Mouse (Mus musculus) cortical plate, adult 2 months (tissue): ENCODE results near the gene Pdrg1. TPM values are rescaled to one million over a fixed set of nuclear protein-coding genes. Genes with fewer than 3 reads are reported as not detected.

Experiments used
- H3K27ac ChIP-seq: fragments of 200-500 bp; 2 replicates; pipeline ENCODE4 v1.5.1; 2012; ENCODE audit warnings: low read length, control low read depth, inconsistent platforms; ENCODE audit not compliant: insufficient read depth
- H3K4me1 ChIP-seq: fragments of 200-500 bp; 2 replicates; pipeline ENCODE4 v1.6.1; 2011; ENCODE audit warnings: low read length; ENCODE audit not compliant: control insufficient read depth, insufficient read depth
- H3K4me3 ChIP-seq: fragments of 200-500 bp; 2 replicates; pipeline ENCODE4 v1.5.1; 2011; ENCODE audit warnings: mild to moderate bottlenecking, low read length, control low read depth; ENCODE audit not compliant: insufficient read depth
- CTCF ChIP-seq: fragments of 200-500 bp; IDR thresholded peaks from 2 replicates; pipeline ENCODE4 v1.5.1; 2011; ENCODE audit warnings: mild to moderate bottlenecking, control low read depth, low read length; ENCODE audit not compliant: insufficient read depth; ENCODE audit errors: extremely low read depth
- POLR2A ChIP-seq: fragments of 200-500 bp; IDR thresholded peaks from 2 replicates; pipeline ENCODE4 v1.6.1; 2011; ENCODE audit warnings: mild to moderate bottlenecking, low read length, control low read depth; ENCODE audit not compliant: insufficient read depth; ENCODE audit errors: extremely low read depth
- polyA plus RNA-seq: library from polyadenylated mRNA; depleted of rRNA; stranded (reverse); fragments of >200 nt; gene quantifications from 2 replicates; pipeline ENCODE4 v1.2.3, GENCODE M21; 2012

The Pdrg1 gene
- polyA plus RNA-seq, 1 experiment: 88.8 TPM

DNA sequence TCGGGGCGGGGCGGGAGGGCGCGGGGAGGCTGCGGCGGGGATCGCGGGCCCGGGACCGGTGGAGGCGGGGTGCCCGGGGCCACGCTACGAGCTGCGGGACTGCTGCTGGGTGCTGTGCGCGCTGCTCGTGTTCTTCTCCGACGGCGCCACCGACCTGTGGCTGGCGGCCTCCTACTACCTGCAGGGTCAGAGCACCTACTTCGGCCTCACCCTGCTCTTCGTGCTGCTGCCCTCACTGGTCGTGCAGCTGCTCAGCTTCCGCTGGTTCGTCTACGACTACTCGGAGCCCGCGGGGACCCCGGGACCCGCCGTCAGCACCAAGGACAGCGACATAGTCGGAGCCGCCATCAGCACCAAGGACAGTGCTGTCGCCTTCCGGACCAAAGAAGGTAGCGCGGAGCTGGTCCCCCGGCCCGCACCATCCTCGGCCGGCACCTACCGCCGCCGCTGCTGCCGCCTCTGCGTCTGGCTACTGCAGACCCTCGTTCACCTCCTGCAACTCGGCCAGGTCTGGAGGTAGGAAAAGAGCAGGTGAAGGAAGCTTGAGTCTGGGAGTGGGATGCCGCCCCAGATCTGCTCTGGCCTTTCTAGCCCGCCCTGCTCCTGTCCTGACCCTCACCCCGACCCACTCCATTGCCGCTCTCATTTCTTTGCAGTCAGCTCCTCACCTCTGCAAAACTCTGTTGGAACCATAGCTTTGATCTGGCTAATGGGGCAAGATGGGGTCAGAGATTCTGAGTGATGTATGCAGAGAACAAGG, 17.0 kb upstream of the Pdrg1 start:
- no peak for TF ChIP-seq CTCF
- TF ChIP-seq POLR2A: no peak
- H3K4me1 ChIP-seq: 0 out of 2 replicates have a peak, but pooled peaks cover 2% of the 10 kb centered on the region
- H3K27ac ChIP-seq: no peak overlapping the region
- H3K4me3 ChIP-seq: peak overlapping the region; percentile 41

DNA sequence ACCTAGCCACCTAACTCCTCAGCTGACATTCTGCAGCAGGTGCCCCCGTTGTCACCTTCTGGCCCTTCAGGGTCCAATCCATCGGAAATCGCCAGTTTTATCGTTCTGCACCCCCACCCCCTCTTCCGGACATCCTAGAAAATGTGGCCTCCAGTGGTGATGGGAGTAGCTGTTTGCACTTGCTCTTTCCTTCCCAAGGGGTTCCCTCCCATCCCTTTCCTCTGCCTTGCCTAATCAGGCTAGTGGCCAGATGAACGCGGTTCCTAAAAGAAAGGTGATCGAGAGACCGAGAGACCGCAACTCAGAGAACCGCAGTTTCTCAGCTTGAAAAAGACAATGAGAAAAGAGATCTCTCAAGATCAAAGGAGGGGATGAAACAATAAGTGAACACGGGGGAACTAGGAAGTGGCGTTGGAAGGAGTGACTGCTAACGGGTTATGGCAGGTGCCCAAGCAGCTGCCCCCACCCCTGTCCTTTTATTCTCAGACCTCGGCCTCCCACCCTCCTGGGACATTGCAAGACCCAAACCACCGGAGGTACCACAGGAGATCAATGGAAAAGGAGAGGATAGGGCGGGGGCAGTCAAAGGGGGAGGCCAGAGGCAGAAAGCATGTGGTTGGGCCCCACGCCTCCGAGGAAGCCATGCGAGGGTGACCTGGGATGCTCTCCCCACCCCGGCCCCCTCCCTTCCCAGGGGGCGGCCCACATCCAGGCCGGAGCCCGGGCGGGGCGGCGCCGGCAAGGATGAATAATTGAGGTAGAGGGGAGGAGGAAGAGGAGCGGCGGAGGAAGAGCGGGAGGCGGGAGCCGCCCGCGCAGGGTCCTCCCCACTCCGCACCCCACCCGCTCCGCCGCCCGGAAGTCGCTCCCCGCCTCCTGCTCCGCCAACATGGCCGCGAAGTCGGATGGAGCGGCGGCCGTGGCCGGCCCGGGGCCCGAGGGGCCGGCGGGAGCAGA, 16.2 kb upstream of the Pdrg1 start, which contains the start of gene Xkr7:
Gene Xkr7, plus strand, starts transcription at position 727 of the 957 bp plus-strand sequence.
- Histone ChIP-seq H3K4me1 (0 out of 2 replicates have a peak, but pooled peaks cover 2% of the 10 kb centered on the region), H3K4me3 (peak within 1 kb of the TSS; percentile 41), H3K27ac (no peak within 1 kb of the TSS)
- TF ChIP-seq POLR2A (no peak), CTCF (no peak)

DNA sequence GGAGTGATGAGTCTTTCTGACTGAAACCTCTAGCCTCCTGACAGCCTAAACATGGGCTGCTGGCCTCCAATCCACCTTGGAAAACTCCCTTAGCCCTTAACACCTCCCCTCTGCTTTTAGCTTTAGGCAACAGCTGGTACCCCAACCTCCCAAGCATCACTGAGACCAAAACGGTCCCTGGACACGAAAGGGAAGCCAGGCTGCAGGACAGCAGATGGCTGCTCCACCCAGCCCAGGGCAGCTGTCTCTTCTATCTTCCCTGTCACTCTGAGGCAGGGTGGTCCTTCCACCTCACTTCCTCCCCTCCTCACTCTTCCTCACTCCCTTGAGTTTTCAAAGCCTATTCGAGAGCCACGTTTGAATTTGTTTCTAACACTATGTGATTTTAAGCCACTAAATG, 15.2 kb upstream of the Pdrg1 start:
- 0 out of 2 replicates have a peak, but pooled peaks cover 2% of the 10 kb centered on the region for H3K4me1 ChIP-seq
- H3K27ac ChIP-seq: no peak overlapping the region
- TF ChIP-seq CTCF: no peak
- TF ChIP-seq POLR2A: no peak
- H3K4me3 ChIP-seq: no peak overlapping the region

DNA sequence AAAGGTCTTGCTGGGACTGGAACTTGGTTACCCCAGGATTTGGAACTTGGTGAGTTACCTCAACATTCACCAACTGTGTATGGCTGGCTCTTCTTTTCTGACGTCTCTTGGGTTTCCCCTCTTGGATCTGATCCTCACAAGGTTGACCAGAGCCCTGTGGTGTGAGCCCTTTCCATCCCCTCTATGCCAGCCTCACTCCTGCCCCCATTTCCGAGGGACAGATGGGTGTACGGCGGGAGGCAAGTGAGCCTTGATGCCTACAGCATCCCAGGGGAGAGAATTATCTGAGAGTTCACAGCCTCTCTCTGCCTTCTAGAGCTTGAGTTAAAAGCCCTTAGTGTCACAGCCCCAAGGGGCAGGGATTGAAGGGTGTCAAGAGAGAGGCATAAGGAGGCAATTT, 12.3 kb upstream of the Pdrg1 start:
- Histone ChIP-seq H3K27ac (no peak overlapping the region), H3K4me1 (peaks cover 2% of the 10 kb centered on the region; the same call in 1 of the 2 replicates), H3K4me3 (no peak overlapping the region)
- no peak for TF ChIP-seq CTCF
- TF ChIP-seq POLR2A: no peak

DNA sequence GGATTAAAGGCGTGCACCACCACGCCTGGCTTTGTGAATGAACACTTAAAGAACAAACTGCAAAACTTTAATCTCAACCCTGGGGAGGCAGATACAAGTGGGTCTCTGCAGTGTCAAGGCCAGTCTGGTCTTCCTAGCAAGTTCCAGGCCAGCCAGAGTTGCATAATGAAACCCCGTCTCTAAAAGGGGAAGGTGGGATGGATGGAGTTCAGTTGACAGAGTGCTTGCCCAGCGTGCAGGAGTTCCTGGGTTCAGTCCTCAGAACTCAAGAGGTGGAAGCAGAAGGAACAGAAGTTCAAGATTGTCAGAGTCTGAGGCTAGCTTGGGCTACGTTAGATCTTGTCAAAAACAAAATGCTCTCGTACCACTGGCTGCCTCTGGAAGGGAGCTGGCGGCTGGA, 10.8 kb upstream of the Pdrg1 start:
- no peak for TF ChIP-seq POLR2A
- no peak for TF ChIP-seq CTCF
- H3K4me3 ChIP-seq: no peak overlapping the region
- H3K4me1 ChIP-seq: peaks cover 2% of the 10 kb centered on the region; the same call in 1 of the 2 replicates
- H3K27ac ChIP-seq: no peak overlapping the region

DNA sequence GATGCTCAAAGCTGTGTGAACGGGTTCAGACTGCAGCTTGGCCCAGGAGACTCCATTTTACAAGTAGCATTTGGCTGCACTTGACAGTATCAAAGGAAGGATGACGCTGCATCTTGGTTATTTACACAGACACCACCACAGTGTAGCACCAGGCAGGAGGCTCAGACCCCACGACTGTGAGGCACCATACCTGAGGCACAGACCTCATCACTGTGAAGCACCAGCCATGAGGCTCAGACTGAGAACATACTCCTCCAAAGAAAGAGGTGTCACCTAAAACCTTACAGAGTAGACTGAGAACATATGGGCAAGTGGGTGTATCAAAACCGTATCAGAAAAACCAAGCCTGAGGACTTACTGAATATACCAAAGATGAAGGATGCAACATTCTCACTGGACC, 7.6 kb upstream of the Pdrg1 start:
- Histone ChIP-seq H3K27ac (no peak overlapping the region), H3K4me1 (peaks cover 2% of the 10 kb centered on the region; the same call in 1 of the 2 replicates), H3K4me3 (no peak overlapping the region)
- TF ChIP-seq CTCF (no peak), POLR2A (no peak)

DNA sequence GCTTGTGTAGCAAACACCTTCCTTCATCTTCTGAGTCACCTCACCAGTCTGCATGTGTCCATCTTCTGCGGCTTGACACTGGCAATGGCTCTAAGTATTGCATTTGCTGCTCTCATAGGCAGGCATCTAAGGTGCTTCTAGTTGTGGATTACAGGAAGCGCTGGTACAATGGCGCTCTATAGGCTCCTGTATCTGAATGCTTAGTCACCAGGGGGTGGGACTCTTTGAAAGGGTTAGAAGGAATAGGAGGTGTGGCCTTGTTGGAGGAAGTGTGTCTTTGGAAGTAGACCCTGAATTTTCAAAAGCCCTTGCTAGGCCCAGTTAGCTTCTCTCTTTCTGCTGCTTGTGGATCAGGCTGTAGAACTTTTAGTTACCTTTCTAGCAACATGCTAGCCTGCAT, 5.9 kb upstream of the Pdrg1 start:
- Histone ChIP-seq H3K4me1 (peaks cover 2% of the 10 kb centered on the region; the same call in 1 of the 2 replicates), H3K4me3 (no peak overlapping the region), H3K27ac (no peak overlapping the region)
- TF ChIP-seq POLR2A: no peak
- no peak for TF ChIP-seq CTCF

DNA sequence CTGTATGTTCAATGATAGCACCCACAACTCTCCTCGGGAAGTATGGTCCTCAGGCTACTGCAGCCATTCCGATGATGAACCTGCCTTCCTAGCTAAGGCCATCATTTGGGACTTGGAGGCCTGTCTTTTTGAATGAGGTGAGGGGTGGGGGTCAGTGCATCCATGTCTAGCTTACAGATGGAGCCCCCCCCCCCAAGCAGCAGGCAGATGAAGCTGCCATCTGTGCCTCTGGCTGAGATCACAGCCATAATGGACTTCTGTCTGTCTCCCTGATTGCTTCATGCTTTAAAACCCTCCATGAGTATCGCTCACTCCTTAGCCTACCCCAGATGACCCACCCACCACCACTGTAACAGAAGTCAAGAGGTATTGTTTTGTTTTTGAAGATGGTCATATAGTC, 4.1 kb upstream of the Pdrg1 start:
- Histone ChIP-seq H3K4me1 (peaks cover 2% of the 10 kb centered on the region; the same call in 1 of the 2 replicates), H3K27ac (no peak overlapping the region), H3K4me3 (no peak overlapping the region)
- TF ChIP-seq POLR2A: no peak
- TF ChIP-seq CTCF: no peak

DNA sequence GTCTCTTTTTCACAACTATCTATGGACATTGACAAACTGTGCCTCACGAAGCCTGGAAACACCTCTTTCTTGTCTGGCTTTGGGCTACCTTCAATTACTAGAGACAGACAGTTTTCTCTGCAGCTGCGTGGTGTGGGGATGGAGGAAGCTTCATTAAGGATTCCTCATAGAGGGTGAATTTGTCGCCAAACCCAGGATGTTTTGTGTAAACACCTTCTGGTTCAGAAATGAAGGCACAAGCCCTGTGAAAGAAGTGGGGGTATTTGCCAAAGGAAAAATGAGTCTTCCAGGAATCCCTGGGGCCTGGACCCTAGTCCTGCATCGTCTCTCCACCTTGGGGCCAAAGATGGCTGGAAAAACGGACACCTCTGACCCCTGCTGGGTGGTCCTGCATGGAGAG, 1.6 kb upstream of the Pdrg1 start:
- Histone ChIP-seq H3K4me1 (peaks cover 4% of the 10 kb centered on the region; the same call in 1 of the 2 replicates), H3K27ac (no peak overlapping the region), H3K4me3 (no peak overlapping the region)
- TF ChIP-seq POLR2A (no peak), CTCF (no peak)

DNA sequence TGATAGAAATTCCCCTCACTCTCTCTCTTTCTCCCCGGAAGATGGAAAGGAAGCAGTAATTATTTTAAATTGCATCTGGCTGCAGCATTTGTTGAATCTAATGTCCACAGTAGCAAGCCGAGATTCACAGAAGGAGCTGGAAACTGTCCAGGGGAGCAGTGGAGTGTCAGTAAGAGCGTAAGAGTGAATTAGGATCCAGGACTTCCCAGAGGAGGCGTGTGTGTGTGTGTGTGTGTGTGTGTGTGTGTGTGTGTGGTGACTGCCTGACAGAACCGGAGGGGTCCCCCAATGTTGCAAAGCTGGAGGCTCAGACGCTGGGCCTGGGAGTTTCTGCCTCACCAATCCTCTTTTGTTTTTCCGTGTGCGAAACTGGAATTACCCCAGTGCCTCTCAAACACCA, 577 bp upstream of the Pdrg1 start:
- TF ChIP-seq CTCF (no peak), POLR2A (no peak)
- H3K4me1 ChIP-seq: peaks cover 4% of the 10 kb centered on the region; the same call in 1 of the 2 replicates
- no peak overlapping the region for H3K27ac ChIP-seq
- no peak overlapping the region for H3K4me3 ChIP-seq
